Mouse (Mus musculus) c-Kit-positive CD71-positive TER-119-positive erythroid progenitor cells, embryonic 14.5 days (primary cell): ENCODE measurements around the gene Trim30c.
A peak's percentile ranks its signal among the peaks of the same experiment; 100 is the strongest.
"Not testable (repeated sequence)": the region's sequence is repeated elsewhere in the genome, so short reads cannot be mapped to it uniquely, and the experiment has no call there.

ENCODE experiments used
- DNase-seq: peaks from one replicate; pipeline ENCODE4 v3.0.0-alpha.2; 2013; ENCODE audit warnings: low spot score

The Trim30c gene

GRCm38 (mm10) chr7:104400698-104401097 is at the start of gene Trim30c:
Gene Trim30c, minus strand, starts transcription at chr7:104400837.
- DNase-seq: no peak

DNA sequence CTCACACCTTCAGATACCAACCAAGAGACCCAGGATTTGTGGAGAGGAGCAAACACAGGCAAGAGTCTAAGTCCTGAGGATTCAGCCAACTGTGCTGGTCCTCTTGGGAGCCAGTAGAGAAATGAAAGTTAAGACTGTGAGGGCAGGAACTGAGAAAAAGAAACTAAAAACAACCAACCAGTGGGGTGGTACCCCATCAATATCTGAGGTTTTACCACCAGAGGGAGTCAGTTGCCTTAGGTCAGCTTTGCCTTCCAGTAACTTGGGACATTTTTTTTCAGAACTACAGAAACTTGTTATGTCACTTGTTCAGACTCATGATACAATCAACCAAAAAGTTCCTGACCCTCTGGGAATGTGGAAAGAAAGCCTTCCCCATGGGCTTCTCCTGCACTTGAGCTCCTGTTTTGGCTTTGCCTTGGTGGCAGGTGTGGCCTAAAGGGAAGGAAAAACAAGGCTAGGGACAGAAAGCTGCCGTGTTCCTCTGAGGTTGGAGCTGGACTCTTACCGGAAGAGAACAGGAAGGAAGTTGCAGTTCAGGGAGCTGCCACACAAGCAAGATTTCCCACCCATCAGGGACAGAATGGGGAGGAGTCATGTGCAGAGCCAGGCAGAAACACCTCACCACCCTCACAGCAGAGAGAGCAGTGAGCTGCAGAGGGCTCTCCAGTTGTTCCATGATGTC is 45.5 kb upstream of the Trim30c start:
- peak; percentile 15 for DNase-seq

DNA sequence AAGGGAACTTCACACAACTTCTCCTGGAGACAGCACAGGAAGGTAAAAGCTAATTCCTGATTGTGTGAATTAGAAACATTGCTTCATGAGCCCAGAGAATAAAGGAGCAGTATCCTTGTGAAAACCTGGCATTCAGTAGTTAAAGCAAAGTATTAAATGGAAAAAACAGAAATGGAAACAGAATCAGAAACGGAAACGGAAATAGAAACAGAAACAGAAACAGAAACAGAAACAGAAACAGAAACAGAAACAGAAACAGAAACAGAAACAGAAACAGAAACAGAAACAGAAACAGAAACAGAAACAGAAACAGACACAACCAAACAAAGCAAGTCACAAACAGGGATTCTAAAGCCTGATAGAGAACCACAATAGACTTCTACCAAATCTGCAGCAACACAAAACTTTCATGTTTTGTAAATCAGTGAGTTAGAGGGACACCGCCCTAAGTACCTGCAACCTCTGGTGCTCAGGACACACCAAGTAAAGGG is 3.9 kb upstream of the Trim30c start:
- DNase-seq: no peak

DNA sequence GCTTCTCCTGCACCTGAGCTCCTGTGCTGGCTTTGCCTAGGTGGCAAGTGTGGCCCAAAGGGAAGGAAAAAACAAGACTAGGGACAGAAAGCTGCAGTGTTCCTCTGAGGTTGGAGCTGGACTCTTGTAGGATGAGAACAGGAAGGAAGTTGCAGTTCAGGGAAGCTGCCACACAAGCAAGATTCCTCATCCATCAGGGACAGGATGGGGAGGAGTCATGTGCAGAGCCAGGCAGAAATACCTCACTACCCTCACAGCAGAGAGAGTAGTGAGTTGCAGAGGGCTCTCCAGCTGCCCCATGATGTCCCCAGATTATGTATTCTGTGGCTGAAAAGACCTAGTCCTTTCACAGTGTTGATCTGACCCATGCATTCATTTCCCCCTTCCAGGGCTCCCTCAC is 503 bp upstream of the Trim30c start:
- DNase-seq: no peak

GRCm38 (mm10) chr7:104398492-104398891 is 2.1 kb downstream of the Trim30c start:
- no peak for DNase-seq

DNA sequence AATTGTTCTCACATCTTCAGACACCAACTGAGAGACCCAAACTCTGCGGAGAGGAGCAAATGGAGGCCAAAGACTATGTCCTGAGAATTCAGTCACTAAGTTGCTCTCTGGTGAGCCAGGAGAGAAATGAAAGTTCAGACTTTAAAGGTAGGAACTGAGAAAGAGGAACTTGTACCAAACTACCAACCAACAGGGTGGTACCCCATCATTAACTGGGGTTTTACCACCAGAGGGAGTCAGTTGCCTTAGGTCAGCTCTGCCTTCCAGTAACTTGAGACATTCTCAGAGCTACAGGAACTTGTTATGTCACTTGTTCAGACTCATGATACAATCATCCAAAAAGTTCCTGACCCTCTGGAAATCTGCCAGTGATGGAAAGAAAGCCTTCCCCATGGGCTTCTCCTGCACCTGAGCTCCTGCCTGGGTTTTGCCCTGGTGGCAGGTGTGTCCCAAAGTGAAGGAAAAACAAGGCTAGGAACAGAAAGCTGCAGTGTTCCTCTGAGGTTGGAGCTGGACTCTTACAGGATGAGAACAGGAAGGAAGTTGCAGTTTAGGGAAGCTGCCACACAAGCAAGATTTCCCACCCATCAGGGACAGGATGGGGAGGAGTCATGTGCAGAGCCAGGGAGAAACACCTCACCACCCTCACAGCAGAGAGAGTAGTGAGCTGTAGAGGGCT is 30.8 kb downstream of the Trim30c start, which contains the start of gene Trim30b:
Gene Trim30b, minus strand, starts transcription at position 149 of the 679 bp plus-strand sequence.
- no peak for DNase-seq

DNA sequence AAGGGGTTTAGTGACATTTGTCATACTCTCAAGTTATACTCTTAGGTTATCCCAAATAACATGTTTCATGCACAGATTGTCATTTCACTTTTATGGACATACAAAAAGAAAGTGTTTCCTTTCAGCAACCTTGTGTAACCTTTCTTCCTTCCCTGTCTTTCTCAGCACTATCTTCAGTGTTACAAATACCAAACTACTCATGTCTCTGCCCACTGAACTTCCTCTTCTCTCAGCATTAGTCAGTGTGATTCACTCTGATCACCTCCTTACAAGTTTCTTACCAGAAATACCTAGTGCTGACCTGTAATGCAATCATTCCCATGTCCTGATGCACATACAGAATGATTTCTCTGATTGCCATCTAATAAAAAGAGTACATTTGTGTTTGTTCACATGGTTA is 34.3 kb downstream of the Trim30c start:
- DNase-seq: no peak

GRCm38 (mm10) chr7:104353600-104353967 is 47.1 kb downstream of the Trim30c start:
- DNase-seq: peak; percentile 13

DNA sequence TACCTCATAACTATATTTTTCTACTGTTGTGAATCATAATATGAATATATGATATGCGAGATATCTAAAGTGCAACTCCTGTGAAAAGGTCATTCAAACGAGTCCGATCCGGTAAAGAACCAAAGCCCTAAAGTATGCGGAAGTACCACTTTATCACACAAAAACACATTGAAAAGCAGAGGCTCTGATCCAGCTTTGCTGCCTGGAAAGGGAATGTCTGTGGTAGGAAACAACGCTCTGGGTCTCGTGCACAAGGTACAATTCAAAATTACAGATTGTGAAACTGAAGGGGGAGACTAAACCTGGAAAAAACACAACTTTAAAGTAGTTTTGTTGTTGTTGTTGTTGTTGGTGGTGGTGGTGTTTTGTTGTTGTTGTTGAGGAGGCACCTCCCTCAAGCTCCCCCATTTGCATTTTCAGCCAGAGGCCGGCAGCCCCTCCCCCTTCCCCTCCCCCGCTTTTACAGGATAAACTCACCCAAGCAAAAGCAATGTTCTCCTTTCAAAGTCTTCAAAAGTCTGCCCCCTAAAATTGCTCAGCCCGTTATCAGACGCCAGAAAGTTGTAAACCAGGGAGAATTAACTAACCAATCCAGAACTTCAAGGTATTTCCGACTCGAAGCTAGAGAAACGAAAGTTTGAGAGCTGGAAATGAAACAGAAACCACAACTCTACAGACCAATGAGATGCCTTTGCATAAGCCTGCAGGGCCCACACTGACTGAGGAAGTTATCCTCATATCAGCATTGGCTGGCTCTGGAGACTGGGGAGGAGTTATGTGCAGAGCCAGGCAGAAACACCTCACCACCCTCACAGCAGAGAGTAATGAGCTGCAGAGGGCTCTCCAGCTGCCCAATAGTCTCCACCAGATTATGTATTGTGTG is 47.7 kb downstream of the Trim30c start, which contains the start of gene Trim12c:
Gene Trim12c, minus strand, starts transcription at position 646 of the 883 bp plus-strand sequence.
- DNase-seq: peak; percentile 74

GRCm38 (mm10) chr7:104348043-104348442 is 52.6 kb downstream of the Trim30c start:
- not testable (repeated sequence) for DNase-seq

- not testable (repeated sequence) for DNase-seq
Observed at GRCm38 (mm10) chr7:104340744-104341143, 59.9 kb downstream of the Trim30c start.

DNA sequence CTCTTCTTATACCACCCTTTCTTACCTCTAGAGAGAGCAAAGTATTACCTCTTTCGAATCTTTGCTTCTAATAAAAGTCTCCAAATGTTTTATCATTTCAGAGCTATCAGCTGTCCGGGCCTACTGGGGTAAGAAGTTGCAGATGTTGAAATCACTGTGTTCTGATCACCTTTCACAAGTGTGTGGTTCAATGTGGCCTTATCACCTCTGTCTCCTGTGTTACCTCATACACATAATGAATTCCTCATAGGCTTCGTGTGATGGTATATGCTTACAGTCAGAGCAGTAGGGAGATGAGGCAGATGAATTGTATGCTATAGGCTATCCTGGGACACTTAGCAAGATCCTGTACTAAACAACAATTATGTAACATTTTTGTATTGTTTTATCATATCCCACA is 65.1 kb downstream of the Trim30c start:
- not testable (repeated sequence) for DNase-seq
